Mouse (Mus musculus) frontal cortex, adult 2 months (tissue): ENCODE measurements at regions not wholly inside any gene's neighbourhood (a gene's known extent, or its start where the extent isn't known, plus 50 kb on each side); places are given as distances from the start of the nearest gene placed in this dataset.
A peak's percentile ranks its signal among the peaks of the same experiment; 100 is the strongest.

Experiments
- DNase-seq, 2 experiments: peaks; one replicate each; pipeline ENCODE4 v3.0.0; 2022; ENCODE audit warnings: low spot score in 1 of 2; ENCODE audit errors: extremely low spot score in 1 of 2

GRCm38 (mm10) chr10:47857922-47858321 is 1930.6 kb downstream of the Grik2 start:
- DNase-seq, result peak; percentile 17 to 28
